Mouse (Mus musculus) thymus, adult 2 months (tissue): ENCODE data around the gene Eps8l1. TPM values are rescaled to one million over a fixed set of nuclear protein-coding genes. Genes with fewer than 3 reads are reported as not detected.
"Not testable (repeated sequence)": the region's sequence is repeated elsewhere in the genome, so short reads cannot be mapped to it uniquely, and the experiment has no call there.

ENCODE experiments used
- DNase-seq: peaks from one replicate; pipeline ENCODE4 v3.0.0; 2021
- H3K27ac ChIP-seq: fragments of 200-500 bp; 2 replicates; pipeline ENCODE4 v1.5.1; 2012; ENCODE audit warnings: low read length, control low read depth; ENCODE audit not compliant: control insufficient read depth, insufficient read depth
- H3K27me3 ChIP-seq: fragments of 200-500 bp; 2 replicates; pipeline ENCODE4 v1.6.1; 2012; ENCODE audit warnings: mild to moderate bottlenecking, low read length, moderate library complexity, mixed read lengths; ENCODE audit not compliant: control insufficient read depth, insufficient read depth
- H3K36me3 ChIP-seq: fragments of 200-500 bp; 2 replicates; pipeline ENCODE4 v1.6.1; 2012; ENCODE audit warnings: mild to moderate bottlenecking, low read length, moderate library complexity; ENCODE audit not compliant: control insufficient read depth, insufficient read depth
- H3K4me1 ChIP-seq: fragments of 200-500 bp; replicated peaks from 2 replicates; pipeline ENCODE4 v1.6.1; 2012; ENCODE audit warnings: low read length; ENCODE audit not compliant: control insufficient read depth, insufficient read depth
- H3K4me3 ChIP-seq: fragments of 200-500 bp; 2 replicates; pipeline ENCODE4 v1.5.1; 2012; ENCODE audit warnings: mild to moderate bottlenecking, low read length, control low read depth, moderate library complexity; ENCODE audit not compliant: control insufficient read depth, insufficient read depth
- CTCF ChIP-seq: fragments of 200-500 bp; IDR thresholded peaks from 2 replicates; pipeline ENCODE4 v1.5.1; 2012; ENCODE audit warnings: mild to moderate bottlenecking, control low read depth, low read length, moderate library complexity, borderline replicate concordance; ENCODE audit not compliant: control insufficient read depth, poor library complexity, insufficient read depth; ENCODE audit errors: extremely low read depth
- POLR2A ChIP-seq: fragments of 200-500 bp; IDR thresholded peaks from 2 replicates; pipeline ENCODE4 v1.6.1; 2012; ENCODE audit warnings: mild to moderate bottlenecking, low read length, control low read depth, moderate library complexity; ENCODE audit not compliant: control insufficient read depth, poor library complexity, insufficient read depth; ENCODE audit errors: extremely low read depth
- WGBS: fragments of 180-500 bp; shearing (Covaris S2); methylation state at CpG from one replicate; pipeline ENCODE4 v1.1.7; 2018; 5-methylcytosine and 5-hydroxymethylcytosine counted together
- polyA plus RNA-seq: library from polyadenylated mRNA; depleted of rRNA; stranded (reverse); fragments of >200 nt; gene quantifications from 2 replicates; pipeline ENCODE4 v1.2.3, GENCODE M21; 2012; rRNA removed

Gene Eps8l1
- polyA plus RNA-seq, 1 experiment, result 4.2 TPM

- not testable (repeated sequence) for H3K4me3 ChIP-seq, H3K27ac ChIP-seq, H3K27me3 ChIP-seq, H3K36me3 ChIP-seq
- peak; percentile 58 for DNase-seq
- 66% methylated on average over 15 of the region's 15 CpGs for WGBS
- peaks cover 16% of the 10 kb centered on the region for H3K4me1 ChIP-seq
- peak; percentile 47; the same call in 1 of the 2 replicates for TF ChIP-seq CTCF
These were observed 63.9 kb downstream of the Eps8l1 start, which contains the start of gene Tnni3 for GRCm38 (mm10) chr7:4524212-4524922. Gene Tnni3 (minus strand): TSS chr7:4524229.

GRCm38 (mm10) chr7:4526341-4527301 lies 66.1 kb downstream of the Eps8l1 start:
- TF ChIP-seq POLR2A, result no peak
- TF ChIP-seq CTCF, result peak; percentile 83; the same call in 1 of the 2 replicates
- Histone ChIP-seq H3K27ac (no peak overlapping the region), H3K27me3 (peaks cover under 1% of the 10 kb centered on the region), H3K4me1 (peaks cover 4% of the 10 kb centered on the region), H3K36me3 (no peaks in the 10 kb centered on the region), H3K4me3 (peak overlapping the region; percentile 49)
- DNase-seq, result peak; percentile 79
- WGBS, result 24% methylated on average over 40 of the region's 40 CpGs

GRCm38 (mm10) chr7:4527302-4527689 lies 66.8 kb downstream of the Eps8l1 start:
- H3K27me3 ChIP-seq, result peaks cover 5% of the 10 kb centered on the region
- DNase-seq, result no peak
- TF ChIP-seq CTCF, result no peak
- no peak for TF ChIP-seq POLR2A
- H3K27ac ChIP-seq, result no peak overlapping the region
- peaks cover 4% of the 10 kb centered on the region for H3K4me1 ChIP-seq
- no peak overlapping the region for H3K4me3 ChIP-seq
- no peaks in the 10 kb centered on the region for H3K36me3 ChIP-seq
- WGBS, result 74% methylated on average over 18 of the region's 18 CpGs

Other genes starting within 250 kb of the Eps8l1 start
- gene Lilra5, start 222.9 kb upstream of the Eps8l1 start, polyA plus RNA-seq, result 0.27 and 0.74 TPM in 2 replicates
- gene Ncr1, start 123.0 kb upstream of the Eps8l1 start, polyA plus RNA-seq, result 0.22 and 0.57 TPM in 2 replicates
- not detected in 2 replicates for gene Gp6, start 62.9 kb upstream of the Eps8l1 start, polyA plus RNA-seq
- 9.1 and 10.8 TPM in 2 replicates for gene Rdh13, start 15.0 kb upstream of the Eps8l1 start, polyA plus RNA-seq
- gene Ppp1r12c, start 41.0 kb downstream of the Eps8l1 start, polyA plus RNA-seq, result 136 and 162 TPM in 2 replicates
- 1.8 TPM in 2 replicates for gene Tnnt1, start 55.7 kb downstream of the Eps8l1 start, polyA plus RNA-seq
- gene Tnni3, start 63.6 kb downstream of the Eps8l1 start, polyA plus RNA-seq, result 79.0 and 1,187 TPM in 2 replicates
- gene Dnaaf3, start 71.8 kb downstream of the Eps8l1 start, polyA plus RNA-seq, result 8.3 and 9.8 TPM in 2 replicates
- gene Syt5, start 86.9 kb downstream of the Eps8l1 start, polyA plus RNA-seq, result 0.39 and 0.54 TPM in 2 replicates
- gene Ptprh, start 143.4 kb downstream of the Eps8l1 start, polyA plus RNA-seq, result 0.11 and 0.15 TPM in 2 replicates
- 103 and 113 TPM in 2 replicates for gene Tmem86b, start 170.7 kb downstream of the Eps8l1 start, polyA plus RNA-seq
- 419 and 475 TPM in 2 replicates for gene Ppp6r1, start 198.3 kb downstream of the Eps8l1 start, polyA plus RNA-seq
- 53.0 and 55.4 TPM in 2 replicates for gene Hspbp1, start 224.4 kb downstream of the Eps8l1 start, polyA plus RNA-seq
- 0.71 and 0.84 TPM in 2 replicates for gene Brsk1, start 229.9 kb downstream of the Eps8l1 start, polyA plus RNA-seq